Mouse (Mus musculus) olfactory bulb, adult 2 months (tissue): ENCODE results near the gene Prr29.

ENCODE experiments used
- CTCF ChIP-seq: fragments of 200-500 bp; IDR thresholded peaks from 2 replicates; pipeline ENCODE4 v1.5.1; 2012; ENCODE audit warnings: low read depth, mild to moderate bottlenecking, low read length, moderate library complexity; ENCODE audit not compliant: insufficient read depth
- POLR2A ChIP-seq: fragments of 200-500 bp; IDR thresholded peaks from 2 replicates; pipeline ENCODE4 v1.6.1; 2012; ENCODE audit warnings: mild to moderate bottlenecking, low read depth, low read length, moderate library complexity; ENCODE audit not compliant: insufficient read depth

DNA sequence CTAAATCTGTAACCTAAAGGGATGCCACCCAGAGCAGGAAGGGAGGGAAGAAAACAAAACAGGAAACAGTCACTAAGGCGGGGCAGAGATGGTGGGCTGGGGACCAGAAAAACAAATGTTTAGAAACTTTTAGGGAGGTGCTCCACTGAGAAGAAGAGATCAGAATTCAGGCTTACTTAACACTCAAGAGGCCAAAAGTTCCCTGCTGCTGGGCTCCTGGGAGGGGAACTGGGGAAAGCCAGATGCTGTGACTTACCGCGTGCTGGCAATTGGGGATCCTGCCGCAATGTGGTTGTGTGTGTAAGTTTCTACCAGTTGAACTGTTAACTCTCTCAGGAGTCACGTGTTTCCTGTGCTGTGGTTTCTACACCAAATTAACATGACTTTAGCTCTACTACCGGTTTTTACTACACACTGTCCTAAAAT lies 22.5 kb downstream of the Prr29 start, which contains the start of gene Icam2:
- TF ChIP-seq POLR2A, result no peak
- TF ChIP-seq CTCF, result no peak
